Mouse (Mus musculus) stomach, adult 2 months (tissue): ENCODE results near the gene Gm13103. TPM values are rescaled to one million over a fixed set of nuclear protein-coding genes. Genes with fewer than 3 reads are reported as not detected.

ENCODE experiments used
- polyA plus RNA-seq: library from polyadenylated mRNA; depleted of rRNA; stranded (reverse); fragments of >200 nt; gene quantifications from 2 replicates; pipeline ENCODE4 v1.2.3, GENCODE M21; 2012; rRNA removed

Gm13103 gene
- polyA plus RNA-seq, result not detected in 2 replicates

GRCm38 (mm10) chr4:143846197-143846596, at the start of gene Gm13103:
Gm13103 (plus strand) TSS chr4:143846497.

GRCm38 (mm10) chr4:143815993-143816392, 30.3 kb upstream of the Gm13103 start, which contains the start of gene Gm13084:
Gm13084 (minus strand) TSS chr4:143816093.

GRCm38 (mm10) chr4:143900280-143900679, 54.0 kb downstream of the Gm13103 start, which contains the start of gene Pramef6:
Pramef6 (minus strand) TSS chr4:143900380.

Other genes with a start within 250 kb of the Gm13103 start
- not detected in 2 replicates for gene Gm13083, start 231.5 kb upstream of the Gm13103 start, polyA plus RNA-seq
- gene Gm13088, start 189.3 kb upstream of the Gm13103 start, polyA plus RNA-seq, result not detected in 2 replicates
- not detected in 2 replicates for gene Gm13089, start 143.8 kb upstream of the Gm13103 start, polyA plus RNA-seq
- not detected in 2 replicates for gene Gm13078, start 127.0 kb upstream of the Gm13103 start, polyA plus RNA-seq
- not detected in 2 replicates for gene Gm13023, start 57.1 kb upstream of the Gm13103 start, polyA plus RNA-seq
- not detected in 2 replicates for gene Gm13084, start 30.4 kb upstream of the Gm13103 start, polyA plus RNA-seq
- gene Pramef6, start 53.9 kb downstream of the Gm13103 start, polyA plus RNA-seq, result not detected in 2 replicates
- gene Pramef25, start 104.5 kb downstream of the Gm13103 start, polyA plus RNA-seq, result not detected in 2 replicates
- gene Gm13101, start 120.5 kb downstream of the Gm13103 start, polyA plus RNA-seq, result not detected in 2 replicates
- gene Pramef17, start 147.9 kb downstream of the Gm13103 start, polyA plus RNA-seq, result not detected in 2 replicates
- not detected in 2 replicates for gene Pramel4, start 212.6 kb downstream of the Gm13103 start, polyA plus RNA-seq